Mouse (Mus musculus) heart, postnatal 0 days (tissue): ENCODE measurements around the gene Cadps2.

Experiments used
- CTCF ChIP-seq: IDR thresholded peaks from 2 replicates; pipeline ENCODE4 v1.5.1; 2016; ENCODE audit warnings: antibody characterized with exemption, control low read depth, low read depth
- EP300 ChIP-seq: IDR thresholded peaks from 2 replicates; pipeline ENCODE4 v1.6.1; 2016; ENCODE audit warnings: antibody characterized with exemption, low read depth

DNA sequence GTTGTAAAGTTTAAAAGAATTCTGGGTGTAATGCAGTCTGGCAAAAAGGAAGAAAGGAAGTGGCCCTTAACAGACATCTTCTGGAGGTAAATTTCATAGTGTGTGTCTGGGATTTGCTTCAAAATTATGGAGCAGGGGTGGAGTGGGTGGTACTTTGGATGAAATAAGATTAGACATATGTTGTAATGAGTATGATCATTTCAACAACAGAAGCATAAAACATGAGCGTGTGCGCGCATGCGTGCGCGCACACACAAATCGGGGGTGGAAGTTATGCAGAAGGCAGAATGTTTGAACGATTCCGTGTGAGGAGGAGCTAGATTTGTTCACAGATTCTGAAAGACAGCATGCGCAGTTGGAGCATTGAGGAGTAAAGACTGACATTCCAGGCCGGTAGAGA, 14.2 kb upstream of the Cadps2 start:
- TF ChIP-seq CTCF (no peak), EP300 (no peak)
